Mouse (Mus musculus): ENCODE results near the gene Unc45b.

Gene Unc45b

DNA sequence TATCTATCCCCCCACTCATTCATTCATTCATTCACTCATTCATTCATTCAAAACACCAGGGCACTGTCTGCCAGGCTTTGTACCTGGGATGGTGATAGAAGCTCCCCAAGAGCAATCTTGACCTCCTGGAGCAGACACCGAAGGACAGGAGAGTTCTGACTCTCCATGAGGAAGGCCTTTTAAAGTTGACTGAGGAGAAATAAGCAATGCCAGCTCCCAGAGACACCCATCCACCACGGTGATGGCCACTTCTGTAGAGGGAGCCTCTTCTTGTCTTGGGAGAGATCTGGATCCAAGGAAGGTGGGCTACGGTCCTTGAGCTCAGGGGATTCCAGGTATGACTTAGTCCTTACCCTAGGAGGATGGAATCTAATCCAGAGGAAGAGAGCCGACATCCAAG lies at the start of gene Unc45b:
Gene Unc45b, plus strand, starts transcription at position 301 of the 400 bp plus-strand sequence.
- DNase-seq: no peak

DNA sequence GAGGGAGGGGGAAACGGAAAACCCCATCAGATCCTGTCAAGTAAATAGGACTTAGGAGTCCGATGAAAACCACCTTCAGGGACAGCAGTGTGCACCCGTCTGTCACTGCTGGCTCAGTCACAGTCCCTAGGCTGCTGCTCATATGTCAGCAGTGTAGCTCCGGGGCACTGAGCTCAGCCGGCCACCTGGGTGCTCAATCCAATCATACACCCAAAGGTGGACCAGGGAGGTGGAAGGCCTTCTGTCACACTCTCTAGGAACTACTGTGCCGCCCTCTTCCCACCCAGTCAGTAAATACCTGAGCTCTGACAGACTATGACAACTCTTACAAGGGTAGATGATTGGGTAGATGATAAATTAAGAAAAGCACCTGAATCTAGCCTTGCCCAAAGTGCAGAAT lies 49.6 kb upstream of the Unc45b start:
- no peak for DNase-seq

DNA sequence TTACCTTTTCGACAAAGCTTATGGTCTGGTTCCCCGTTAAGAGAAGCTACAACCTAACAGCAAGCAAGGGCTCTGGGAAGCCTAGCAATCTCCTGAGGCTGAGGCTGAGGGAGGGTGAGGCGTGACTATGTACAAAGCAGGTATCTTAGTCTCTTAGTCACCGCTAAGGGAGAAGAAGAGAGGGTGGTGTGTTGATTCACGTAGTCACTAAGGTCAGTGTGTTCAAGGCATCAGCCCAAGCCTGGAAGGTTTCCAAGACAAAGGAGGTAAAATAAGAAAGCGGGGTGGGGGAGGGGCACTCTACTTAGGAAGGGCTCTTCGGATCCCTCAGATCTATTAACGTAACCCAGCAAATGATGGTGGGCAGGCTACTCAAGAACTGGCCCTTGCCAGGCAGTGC lies 48.8 kb upstream of the Unc45b start:
- DNase-seq: no peak

DNA sequence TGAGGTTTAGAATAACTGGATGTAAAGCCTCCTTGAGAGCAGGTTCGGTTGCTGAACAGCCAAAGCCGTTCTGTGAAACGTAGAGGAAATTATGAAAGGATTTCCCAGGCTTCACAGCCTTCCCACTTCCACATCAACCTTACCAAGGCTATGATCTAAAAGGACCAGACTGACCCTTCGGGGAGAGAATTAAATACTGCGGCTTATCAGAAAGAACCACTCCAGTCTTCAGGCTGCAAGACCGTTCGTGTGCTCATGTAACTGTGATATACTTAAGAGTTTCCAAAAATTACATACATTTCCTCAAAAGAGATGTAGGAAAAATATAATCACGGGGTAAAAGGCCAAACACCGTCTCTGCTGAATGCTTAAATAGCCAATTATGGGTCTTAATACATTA lies 47.7 kb upstream of the Unc45b start:
- DNase-seq: no peak

DNA sequence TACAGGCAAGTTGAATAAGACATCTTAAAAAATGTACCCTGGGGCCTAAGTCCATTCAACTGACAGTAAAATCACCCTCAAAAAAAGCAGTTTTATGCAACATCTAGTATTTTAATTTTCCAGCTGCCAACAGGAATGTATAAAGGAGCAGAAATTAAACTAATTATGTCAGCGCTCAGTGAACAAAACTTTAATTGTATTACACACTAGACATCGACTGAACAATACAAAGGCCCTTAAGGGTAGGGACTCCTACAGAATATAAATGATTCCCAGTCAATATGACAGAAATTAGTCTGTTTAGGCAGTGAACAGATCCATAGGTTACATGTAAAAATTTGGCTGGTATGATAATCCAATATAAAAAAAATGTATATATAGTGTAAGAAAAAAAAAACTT lies 47.3 kb upstream of the Unc45b start:
- DNase-seq: no peak

DNA sequence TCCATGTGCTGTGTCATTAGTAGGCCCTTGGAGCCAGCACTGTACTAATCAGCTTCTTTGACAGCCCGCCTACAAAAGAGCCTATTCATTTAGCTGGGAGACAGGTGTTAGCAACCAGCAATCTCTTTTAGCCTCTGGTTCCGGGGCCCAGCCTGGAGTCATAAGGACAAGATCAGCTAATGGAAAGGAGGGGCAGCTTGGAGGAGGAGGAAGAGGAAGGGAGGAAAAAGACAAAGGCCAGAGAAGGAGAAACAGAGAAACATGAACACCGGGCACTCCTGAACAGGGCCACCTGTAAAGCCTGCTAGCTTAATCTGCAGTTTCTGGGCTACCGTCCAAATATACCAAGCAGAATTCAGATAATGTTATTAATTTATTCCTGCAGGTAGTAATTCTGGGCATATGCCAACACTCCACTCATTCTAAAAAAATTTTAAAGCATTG lies 46.8 kb upstream of the Unc45b start:
- DNase-seq: no peak

DNA sequence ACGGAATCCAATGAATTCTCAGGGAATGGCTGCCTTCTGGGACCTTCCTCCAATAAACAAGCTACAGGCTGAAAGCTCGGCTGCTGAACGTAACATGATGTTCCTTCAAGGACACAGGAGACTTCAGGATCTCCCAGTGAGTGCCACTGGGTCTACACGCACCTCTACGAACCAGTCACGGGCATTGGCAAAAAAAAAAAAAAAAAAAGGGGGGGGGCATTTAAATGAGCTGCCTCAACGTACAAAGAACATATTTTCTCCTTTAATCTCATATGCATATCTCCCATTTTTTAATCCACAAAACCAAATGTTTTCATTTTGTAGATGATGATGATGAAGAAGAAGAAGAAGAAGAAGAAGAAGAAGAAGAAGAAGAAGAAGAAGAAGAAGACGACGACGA lies 44.4 kb upstream of the Unc45b start:
- no peak for DNase-seq

DNA sequence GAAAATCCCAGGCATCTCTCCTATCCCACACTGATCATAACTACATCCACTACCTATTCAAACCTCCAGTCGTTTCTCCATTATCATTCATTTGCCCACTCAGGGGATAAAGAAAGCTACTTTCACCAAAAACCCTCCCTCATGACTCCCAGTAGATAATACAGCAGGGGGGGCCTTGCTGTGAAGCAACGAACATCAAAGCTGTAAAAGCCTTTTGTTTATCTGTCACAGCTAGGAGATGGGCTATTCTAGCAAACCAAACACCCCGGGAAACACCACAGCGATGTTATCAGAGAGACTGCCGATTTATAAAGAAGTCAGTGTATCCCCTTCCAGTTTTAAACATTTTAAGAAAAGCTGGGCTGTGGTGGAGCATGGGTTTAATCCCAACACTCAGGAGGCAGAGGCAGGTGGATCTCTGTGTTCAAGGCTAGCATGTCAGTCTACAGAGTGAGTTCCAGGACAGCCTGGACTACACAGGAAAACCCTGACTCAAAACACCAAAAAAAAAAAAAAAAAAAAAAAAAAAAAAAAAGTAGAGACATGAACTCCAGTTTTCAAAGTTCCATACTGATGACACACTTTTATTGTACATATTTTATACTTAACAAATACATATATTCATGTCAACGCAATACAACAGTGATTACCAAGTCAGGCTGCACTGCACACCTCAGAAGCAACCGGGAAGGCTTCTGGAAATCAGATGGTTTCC lies 43.3 kb upstream of the Unc45b start:
- no peak for DNase-seq

DNA sequence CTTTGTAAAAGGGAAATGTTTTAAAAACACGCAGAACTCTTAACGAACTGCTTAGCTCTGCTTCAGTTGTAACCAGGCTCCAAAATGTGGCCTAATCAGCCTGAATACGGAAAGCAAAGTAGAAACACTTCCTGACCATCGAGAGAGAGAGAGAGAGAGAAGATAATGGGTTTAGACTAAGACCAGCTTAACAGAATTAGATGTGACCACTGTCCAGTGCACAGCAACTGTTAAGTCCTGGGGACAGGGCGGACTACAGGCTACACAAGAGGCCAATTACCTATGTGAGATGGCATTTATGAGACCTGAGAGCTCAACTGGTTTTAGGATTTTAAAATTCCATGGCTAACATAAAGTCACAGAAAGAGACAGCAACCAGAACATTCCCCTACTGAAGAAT lies 42.4 kb upstream of the Unc45b start:
- no peak for DNase-seq

DNA sequence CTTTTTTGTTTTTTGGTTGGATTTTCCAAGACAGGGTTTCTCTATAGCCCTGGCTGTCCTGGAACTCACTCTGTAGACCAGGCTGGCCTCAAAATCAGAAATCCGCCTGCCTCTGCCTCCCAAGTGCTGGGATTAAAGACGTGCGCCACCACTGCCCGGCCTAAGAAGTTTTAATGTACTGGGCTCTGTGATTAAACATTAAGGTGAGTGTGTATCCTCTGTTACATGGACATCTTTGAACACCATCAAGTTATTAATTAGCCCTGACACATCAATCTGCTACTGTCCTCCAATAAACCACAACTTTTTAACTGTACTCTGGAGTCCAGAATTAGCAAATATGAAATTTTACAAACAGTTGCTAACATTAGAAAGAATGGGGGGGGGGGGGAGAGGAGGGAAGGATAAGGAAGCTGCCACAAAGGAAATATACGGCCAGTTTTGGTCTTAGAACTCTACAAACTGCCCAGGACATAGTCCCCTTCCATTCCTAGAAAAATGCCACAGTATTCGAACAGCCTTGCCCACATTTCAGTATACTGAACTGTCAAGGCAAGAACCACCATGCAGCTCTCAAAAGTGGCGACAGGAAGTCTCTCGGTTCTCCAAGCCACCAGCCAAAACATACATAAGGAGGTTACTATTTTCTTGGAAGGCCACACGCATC lies 40.7 kb upstream of the Unc45b start:
- no peak for DNase-seq

DNA sequence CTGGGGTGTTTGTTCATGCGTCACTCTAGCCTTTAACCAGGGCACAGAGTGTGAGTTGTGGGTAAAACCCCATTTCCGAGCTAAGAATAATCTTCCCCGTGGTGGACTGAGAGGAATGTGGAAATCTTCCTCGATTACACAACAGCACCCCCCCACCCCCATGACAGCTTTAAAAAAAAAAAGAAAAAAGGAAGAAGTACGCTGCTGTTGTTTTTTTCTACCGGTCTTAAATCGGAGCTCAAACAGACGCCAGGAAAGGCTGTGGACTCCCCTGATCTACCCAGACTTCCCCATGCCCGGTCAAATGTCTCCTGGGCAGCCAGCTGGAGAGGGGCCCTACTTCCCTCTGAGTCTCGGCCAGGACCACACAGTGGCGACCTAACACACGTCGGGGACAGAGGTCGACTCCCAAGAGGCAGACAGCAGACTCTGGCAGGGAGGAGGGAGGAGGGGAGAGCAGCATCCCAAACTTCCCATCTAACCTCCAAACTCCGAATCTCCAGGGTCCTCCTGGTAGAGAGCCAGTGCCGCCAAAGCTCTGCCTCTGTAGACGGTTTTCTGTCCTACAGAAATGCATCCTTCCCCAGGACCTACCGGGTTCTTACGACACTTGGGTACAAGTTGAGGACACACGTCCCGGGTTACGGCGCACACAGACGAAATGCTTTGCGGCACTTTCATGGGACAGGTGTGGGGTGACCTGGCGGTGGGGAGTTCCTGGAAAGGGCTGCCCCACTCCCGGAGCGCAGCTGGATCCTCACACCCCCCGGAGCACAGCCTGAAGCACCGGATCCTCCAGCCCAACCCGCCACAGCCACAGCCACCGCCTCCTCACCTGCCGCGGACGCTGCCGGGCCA lies 39.9 kb upstream of the Unc45b start:
- DNase-seq: peak in 1 of 2 experiments; percentile 32

DNA sequence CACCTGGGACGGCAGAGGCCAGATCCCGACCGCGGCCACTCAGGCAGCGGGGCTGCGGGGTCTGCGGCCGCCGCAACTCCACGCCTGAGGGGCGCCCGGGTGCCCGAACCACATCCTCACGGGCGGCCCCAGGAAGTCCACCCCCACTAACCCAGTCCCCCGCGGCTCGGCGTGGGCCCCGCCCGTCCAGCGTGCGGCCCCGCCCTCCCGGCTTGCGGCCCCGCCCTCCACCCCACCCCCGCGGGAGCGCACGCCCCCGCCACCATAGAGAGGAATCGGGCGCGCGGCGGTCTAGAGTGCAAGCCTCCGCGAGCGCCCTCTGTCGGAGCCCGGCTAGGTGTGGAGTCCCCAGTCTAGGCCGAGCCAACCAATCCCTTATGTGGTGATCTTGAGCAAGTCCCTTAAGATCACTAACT lies 39.3 kb upstream of the Unc45b start, which contains the start of gene Rffl:
Gene Rffl, minus strand, starts transcription at position 180 of the 416 bp plus-strand sequence.
- DNase-seq: peak; percentile 94 to 99

DNA sequence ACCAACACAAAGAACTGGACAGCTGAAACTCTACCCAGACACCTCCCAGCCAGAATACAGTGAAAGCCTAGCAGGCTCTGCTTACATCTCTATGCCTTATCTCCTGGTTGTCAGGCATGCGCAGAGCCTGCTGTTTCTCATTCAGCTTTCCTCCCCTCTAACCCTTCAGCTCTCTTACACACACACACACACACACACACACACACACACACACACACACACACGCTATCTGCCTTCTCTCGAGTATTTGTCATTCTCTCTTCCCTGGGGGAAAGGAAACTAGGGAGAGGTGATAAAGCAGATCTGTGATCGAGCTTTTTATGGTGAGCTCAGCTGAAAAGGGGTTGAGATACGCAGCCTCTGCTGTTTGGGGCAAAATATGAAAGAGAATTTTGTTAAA lies 35.4 kb upstream of the Unc45b start:
- DNase-seq: no peak

DNA sequence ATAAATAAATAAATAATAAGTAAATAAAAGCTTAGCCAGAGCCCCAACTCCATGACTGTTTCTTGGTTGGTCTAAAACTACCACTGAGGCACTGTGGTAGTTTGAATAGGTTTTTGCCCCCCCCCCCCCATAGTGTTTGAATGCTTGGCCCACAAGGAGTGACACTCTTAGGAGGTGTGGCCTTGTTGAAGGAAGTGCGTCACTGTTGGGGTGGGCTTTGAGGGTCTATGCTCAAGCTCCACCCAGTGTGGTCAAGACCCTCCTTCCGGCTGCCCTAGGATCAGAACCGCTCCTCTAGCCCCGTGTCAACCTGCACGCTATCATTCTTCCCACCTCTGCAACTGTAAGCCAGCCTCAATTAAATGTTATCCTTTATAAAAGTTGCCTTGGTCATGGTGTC lies 34.7 kb upstream of the Unc45b start:
- no peak for DNase-seq

DNA sequence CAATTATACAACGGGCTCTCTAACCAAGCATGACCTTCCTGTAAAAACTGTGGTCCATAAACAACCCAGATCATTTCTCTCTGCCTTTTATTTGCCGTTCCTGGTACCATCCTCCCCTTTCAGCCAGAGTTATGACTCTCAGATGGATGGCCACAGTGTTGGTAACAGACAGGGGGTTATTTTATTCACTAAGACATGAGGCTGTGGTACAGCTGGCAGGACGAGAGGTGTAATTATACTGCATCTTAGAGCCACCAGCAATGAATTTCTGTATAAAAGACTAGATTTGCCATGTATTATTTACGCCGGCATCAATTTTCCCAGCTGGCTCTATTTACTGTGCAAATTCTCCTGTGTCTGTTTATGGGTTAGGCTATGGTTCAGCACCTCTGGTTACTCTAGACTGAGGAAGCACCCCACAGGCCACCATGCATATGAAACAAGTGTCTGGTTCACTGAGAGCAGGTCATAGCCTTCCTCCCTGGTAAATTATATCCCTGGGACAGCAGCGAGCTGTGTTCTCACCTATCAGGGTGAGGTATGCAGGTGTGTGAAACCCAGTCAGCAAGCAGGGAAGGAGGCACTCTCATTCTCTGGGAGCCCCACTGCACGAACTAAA lies 32.5 kb upstream of the Unc45b start:
- DNase-seq: no peak

DNA sequence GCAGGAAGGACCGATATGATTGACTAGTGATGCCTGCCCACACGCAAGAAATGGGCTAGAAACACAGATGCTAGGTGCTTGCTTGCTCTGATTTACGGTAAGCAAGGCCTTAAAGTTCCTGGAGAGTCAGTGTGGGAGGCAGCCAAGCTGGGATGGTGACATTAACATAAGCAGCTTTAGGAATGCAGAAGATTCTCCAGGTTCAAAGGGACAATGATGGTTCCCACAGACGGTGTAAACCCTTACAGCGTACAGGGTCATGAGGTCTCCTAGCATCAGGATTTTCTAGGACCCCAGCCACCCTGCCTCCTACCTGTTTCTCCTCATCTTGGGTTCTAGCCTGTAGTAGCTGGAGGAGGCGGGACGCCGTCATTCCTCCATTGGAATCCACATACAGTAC lies 27.2 kb upstream of the Unc45b start:
- DNase-seq: no peak

DNA sequence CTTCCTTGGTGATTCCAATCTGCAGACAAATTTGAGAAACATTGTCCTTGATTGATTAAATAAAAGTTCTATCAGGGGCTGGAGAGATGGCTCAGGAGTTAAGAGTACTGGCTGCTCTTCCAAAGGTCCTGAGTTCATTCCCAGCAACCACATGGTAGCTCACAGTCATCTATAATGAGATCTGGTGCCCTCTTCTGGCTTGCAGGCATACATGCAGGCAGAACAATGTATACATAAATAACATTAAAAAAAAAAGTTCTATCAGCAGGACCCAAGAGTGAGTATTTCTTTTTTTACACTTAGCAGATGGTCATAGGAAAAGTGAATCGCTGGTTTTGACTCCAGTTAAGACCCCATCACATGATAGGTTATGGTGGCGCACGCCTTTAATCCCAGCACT lies 23.8 kb upstream of the Unc45b start:
- DNase-seq: no peak

DNA sequence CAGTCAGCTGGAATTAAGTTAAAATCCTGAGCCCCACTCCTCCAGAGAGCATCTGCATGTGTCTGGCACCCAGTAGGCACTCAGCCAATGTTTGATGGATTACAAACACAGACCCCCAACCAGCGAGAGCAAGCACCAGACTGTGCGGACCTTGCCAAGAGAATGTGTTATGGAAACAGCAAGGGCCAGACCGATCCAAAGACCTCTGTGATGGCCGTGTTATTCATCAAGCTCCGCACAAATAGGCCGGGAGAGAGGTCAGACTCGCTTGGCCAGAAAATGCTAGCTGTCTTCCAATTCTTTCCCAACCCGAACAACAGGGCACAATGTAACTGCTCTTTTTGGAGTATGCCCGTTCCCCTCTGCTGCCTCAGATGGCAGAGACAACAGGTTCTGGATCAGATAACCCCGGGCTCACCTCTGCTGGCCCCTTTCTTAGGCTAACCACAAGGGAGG lies 21.8 kb upstream of the Unc45b start:
- peak in 1 of 2 experiments; percentile 17 for DNase-seq

DNA sequence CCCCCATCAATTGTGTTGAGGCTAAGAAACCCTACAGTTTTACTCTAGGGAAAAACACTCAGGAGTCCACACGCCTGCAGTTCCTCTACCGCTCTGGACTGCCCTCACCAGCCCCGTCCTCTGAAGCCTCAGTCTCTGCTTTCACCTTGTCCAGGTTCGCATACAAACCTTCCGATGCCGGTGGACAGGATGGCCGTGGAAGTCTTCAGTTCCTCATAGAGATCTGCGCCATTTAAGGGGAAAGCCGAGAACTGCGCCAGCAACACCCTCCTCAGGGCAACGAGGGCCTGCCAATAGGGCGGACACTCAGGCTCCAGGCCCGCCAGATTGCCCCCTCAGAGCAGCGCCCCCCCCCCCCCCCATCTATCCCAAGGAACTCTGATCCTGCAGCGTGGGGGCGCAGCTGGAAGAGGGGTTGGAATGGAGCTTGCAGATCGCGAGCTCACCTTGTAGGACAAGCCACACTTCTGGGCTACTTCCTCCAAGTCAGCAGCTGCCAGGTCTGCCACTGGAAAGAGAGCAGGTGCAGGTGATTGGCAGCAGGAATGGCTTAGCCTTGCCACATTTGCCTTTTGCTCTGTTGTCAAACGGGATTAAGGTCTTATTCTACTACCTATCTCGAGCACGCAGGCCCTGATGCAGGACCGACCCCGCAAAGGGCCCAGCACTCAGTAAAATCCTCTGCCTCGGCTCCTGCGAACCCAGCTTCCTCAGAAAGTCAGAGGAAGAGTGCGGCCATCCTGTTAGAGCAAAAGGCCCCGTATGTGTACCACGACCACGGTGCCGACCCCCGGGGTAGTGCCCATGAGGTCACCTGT lies 20.6 kb upstream of the Unc45b start:
- peak; percentile 41 to 45 for DNase-seq

DNA sequence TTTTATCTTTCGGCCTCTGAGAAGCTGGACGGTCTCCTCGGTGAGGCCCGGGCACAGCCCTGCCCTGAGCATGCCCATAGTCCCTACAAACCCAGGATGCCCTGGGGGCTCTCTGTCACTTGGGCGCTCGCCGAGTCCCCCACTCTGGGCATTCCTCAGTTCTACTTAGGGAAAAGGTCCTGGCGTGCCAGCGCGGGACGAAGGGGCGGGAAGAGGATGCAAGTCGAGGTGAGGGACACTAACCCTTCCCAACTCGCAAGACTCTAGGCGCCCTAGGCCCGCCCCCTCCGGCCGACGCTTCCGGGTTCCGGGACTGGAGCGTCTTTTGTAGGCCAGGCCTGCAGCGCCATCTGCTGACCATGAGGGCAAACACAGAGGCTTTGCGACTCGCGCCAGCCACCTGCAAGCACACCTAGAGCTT lies 20.0 kb upstream of the Unc45b start, which contains the start of gene Rad51d:
Gene Rad51d, minus strand, starts transcription at position 273 of the 421 bp plus-strand sequence.
- DNase-seq: peak; percentile 96 to 97

DNA sequence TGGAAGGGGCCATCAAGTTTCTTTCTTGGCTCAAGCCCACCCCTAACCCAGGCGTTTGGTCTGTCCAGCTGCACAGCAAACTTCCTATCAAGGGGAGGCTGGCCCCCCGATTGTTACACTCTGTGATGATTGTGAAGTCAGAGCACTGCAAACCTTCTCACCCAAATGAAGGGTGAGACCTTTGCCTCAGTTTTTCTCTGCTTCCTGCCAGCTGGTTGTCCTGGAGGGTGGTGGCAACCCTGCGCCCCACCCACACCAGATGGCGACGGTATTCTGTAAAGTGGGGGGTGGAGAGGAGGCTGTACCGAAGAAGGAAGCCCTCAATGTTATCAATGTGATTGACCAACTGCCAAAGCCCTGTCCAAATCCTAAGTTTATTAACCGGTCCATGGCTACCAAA lies 18.4 kb upstream of the Unc45b start, which contains the start of gene Fndc8:
Gene Fndc8, plus strand, starts transcription at position 189 of the 400 bp plus-strand sequence.
- DNase-seq: no peak

DNA sequence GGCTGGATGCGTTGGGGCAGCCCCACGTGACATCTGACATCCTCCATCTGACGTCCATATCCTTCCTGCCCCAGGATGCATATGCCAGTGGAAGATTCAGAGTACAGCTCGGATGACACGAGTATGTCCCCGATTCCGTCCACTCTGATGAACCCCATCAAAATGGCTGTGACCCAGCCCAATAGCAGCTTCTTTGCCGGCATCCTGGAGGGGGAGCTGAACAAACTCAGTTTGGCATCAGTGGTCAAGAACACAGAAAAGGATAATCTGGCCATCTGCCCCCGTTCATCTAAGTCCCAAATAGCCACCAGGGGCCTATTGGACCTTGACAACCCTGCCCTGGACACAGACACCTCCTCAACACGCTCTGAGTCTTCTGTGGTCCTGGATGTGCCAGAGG lies 12.9 kb upstream of the Unc45b start:
- no peak for DNase-seq

All from cerebellum, postnatal 25 days (tissue).